Mouse (Mus musculus): Measurements from ENCODE around the gene Gprin2. TPM values are rescaled to one million over a fixed set of nuclear protein-coding genes. Genes with fewer than 3 reads are reported as not detected.

Gprin2 gene
- polyA plus RNA-seq, 1 experiment from 2014 or later, result 6.1 TPM

DNA sequence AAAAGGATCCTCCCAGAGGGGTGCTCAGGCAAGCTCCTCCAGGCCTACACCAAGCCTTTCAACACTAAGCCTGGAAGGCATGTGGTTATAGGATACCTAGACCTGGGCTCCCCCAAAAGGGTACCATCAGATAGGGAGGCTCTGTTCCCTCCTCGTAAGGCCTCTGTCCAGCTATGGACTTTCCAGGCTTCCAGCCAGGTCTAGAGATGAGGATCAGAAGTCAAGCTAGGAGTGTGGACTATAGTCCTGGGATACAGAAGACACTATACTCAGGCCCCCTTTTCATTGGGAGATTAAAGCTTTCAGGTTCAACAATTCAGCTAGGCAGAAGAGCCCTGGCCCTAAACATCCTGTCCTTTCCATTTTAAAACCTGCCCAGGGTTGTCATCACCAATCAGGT, 18.4 kb downstream of the Gprin2 start:
- Histone ChIP-seq H3K9ac (replicated peaks; ENCODE audit: low read depth, low read length) (no peak overlapping the region), H3K27ac (ENCODE audit: low read length) (no peak overlapping the region), H3K4me3 (replicated peaks; ENCODE audit: low read length) (no peak overlapping the region), H3K4me1 (replicated peaks; ENCODE audit: control insufficient read depth, insufficient read depth, low read length) (no peaks in the 10 kb centered on the region), H3K9me3 (ENCODE audit: control insufficient read depth, low read length) (no peaks in the 10 kb centered on the region), H3K4me2 (ENCODE audit: low read length) (no peak overlapping the region), H3K27me3 (replicated peaks; ENCODE audit: control insufficient read depth, insufficient read depth, low read length) (no peaks in the 10 kb centered on the region), H3K36me3 (ENCODE audit: control insufficient read depth, insufficient read depth) (no peaks in the 10 kb centered on the region)
- WGBS, result 91% methylated on average over 1 of the region's 1 CpGs
- no peak for ATAC-seq

DNA sequence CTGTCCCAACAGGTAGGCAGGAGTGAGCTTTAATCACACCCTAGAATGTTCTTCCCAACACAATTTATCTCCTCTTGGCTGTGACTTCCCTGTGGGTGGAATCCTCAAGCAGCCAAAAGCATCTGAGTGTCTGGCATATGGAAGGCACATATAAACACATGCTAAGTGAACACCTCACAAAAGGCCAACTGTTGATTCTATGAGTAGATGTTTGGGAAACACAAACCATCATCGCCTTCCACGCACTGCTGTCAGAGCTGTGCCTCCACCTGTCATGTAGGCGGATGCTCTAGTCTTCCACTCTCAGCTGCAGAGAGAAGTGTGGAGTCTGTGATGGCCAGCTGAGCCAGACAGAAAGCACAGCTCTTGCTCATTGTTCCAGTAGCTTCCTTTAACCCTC, 22.1 kb downstream of the Gprin2 start:
- H3K9ac ChIP-seq (replicated peaks; ENCODE audit: low read depth, low read length), result no peak overlapping the region
- no peaks in the 10 kb centered on the region for H3K36me3 ChIP-seq (ENCODE audit: control insufficient read depth, insufficient read depth)
- no peak overlapping the region for H3K4me3 ChIP-seq (replicated peaks; ENCODE audit: low read length)
- H3K4me2 ChIP-seq (ENCODE audit: low read length), result no peak overlapping the region
- H3K27me3 ChIP-seq (replicated peaks; ENCODE audit: control insufficient read depth, insufficient read depth, low read length), result no peaks in the 10 kb centered on the region
- no peak overlapping the region for H3K27ac ChIP-seq (ENCODE audit: low read length)
- 86% methylated on average over 3 of the region's 3 CpGs for WGBS
- H3K9me3 ChIP-seq (ENCODE audit: control insufficient read depth, low read length), result no peaks in the 10 kb centered on the region
- ATAC-seq, result no peak
- H3K4me1 ChIP-seq (replicated peaks; ENCODE audit: control insufficient read depth, insufficient read depth, low read length), result no peaks in the 10 kb centered on the region

DNA sequence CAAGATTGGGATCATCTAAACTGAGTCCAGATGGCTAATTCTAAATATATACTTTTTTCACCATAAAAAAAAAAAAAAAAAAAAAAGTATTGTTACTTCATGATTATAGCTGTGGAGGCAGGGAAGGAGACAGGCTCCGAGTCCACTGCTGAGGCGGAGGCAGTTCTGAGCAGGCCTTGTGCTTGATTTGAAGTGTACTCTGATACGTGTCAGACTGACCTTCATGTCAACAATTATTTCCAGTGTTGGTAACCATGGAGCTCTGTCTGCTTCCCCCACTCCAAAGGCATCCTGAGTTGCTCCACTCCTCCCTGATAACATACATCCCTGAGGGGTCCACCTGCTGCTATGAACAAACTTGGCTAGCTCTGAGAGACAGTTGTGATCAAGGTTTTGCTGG, 30.3 kb downstream of the Gprin2 start:
- no peak for ATAC-seq
- 89% methylated on average over 3 of the region's 3 CpGs for WGBS
- H3K36me3 ChIP-seq (ENCODE audit: control insufficient read depth, insufficient read depth), result no peaks in the 10 kb centered on the region
- no peaks in the 10 kb centered on the region for H3K27me3 ChIP-seq (replicated peaks; ENCODE audit: control insufficient read depth, insufficient read depth, low read length)
- H3K4me1 ChIP-seq (replicated peaks; ENCODE audit: control insufficient read depth, insufficient read depth, low read length), result no peaks in the 10 kb centered on the region
- H3K4me2 ChIP-seq (ENCODE audit: low read length), result no peak overlapping the region
- H3K27ac ChIP-seq (ENCODE audit: low read length), result no peak overlapping the region
- no peaks in the 10 kb centered on the region for H3K9me3 ChIP-seq (ENCODE audit: control insufficient read depth, low read length)
- H3K9ac ChIP-seq (replicated peaks; ENCODE audit: low read depth, low read length), result no peak overlapping the region
- no peak overlapping the region for H3K4me3 ChIP-seq (replicated peaks; ENCODE audit: low read length)

DNA sequence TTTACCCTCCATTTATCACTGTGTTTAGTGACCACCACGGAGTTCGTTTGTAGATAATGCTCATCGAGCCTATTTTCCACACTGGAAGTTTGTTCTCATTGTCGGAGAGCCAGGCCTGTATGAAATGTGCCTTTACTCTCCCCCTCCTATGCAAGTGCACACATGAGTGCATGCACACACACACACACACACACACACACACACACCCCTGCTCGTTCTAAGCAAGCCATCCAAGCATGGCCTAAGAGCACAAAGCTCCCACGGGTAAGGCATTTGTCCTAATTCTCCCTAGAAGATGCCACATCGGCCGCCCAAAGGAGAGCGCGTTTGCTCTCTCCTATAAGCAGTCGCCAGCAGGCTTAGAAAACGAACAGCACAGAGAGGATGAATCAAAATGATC, 45.7 kb downstream of the Gprin2 start:
- WGBS, result 48% methylated on average over 12 of the region's 12 CpGs
- Histone ChIP-seq H3K4me1 (replicated peaks; ENCODE audit: control insufficient read depth, insufficient read depth, low read length) (peaks cover 4% of the 10 kb centered on the region; the same call in 1 of the 2 replicates), H3K36me3 (ENCODE audit: control insufficient read depth, insufficient read depth) (no peaks in the 10 kb centered on the region), H3K27me3 (replicated peaks; ENCODE audit: control insufficient read depth, insufficient read depth, low read length) (peaks cover 3% of the 10 kb centered on the region; the same call in 1 of the 2 replicates), H3K27ac (ENCODE audit: low read length) (no peak overlapping the region), H3K4me2 (ENCODE audit: low read length) (no peak overlapping the region), H3K9me3 (ENCODE audit: control insufficient read depth, low read length) (no peaks in the 10 kb centered on the region), H3K9ac (replicated peaks; ENCODE audit: low read depth, low read length) (no peak overlapping the region), H3K4me3 (replicated peaks; ENCODE audit: low read length) (no peak overlapping the region)
- no peak for ATAC-seq

DNA sequence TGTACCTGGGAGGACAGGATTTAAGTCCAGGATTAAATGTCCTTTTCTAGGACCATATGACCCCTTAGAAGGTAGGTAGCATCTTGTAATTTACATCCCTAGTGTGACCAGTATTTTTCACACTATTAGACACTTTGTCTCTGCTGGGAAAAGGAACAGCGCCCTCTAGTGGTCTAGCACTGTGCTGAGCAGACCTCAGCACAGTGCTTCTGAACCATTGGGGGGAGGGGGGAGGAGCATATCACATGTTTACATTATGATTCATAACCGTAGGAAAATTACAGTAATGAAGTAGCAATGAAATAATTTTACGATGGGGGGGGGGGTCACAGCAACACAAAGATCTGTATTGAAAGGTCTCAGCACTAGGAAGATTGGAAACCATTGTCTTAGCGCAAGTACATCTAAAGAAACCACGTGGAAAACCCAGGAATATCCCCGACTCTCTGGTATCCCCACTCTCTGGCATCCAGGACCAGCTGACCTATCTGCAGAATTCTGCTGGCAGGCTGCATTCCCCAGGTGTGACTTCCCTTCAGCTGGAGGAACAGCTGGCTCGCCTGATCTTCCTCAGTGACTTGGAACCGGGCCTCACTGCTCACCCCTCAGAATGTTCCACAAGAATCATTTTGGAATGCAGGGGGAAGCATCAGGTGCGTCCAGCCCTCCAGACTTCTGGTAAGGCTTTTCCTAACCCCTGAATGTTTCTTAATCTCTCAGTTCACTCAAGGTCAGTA, 46.7 kb downstream of the Gprin2 start:
- peak; percentile 80 for ATAC-seq
- no peak overlapping the region for H3K27ac ChIP-seq (ENCODE audit: low read length)
- H3K9me3 ChIP-seq (ENCODE audit: control insufficient read depth, low read length), result no peaks in the 10 kb centered on the region
- no peaks in the 10 kb centered on the region for H3K36me3 ChIP-seq (ENCODE audit: control insufficient read depth, insufficient read depth)
- H3K9ac ChIP-seq (replicated peaks; ENCODE audit: low read depth, low read length), result no peak overlapping the region
- H3K27me3 ChIP-seq (replicated peaks; ENCODE audit: control insufficient read depth, insufficient read depth, low read length), result peaks cover 3% of the 10 kb centered on the region; the same call in 1 of the 2 replicates
- no peak overlapping the region for H3K4me3 ChIP-seq (replicated peaks; ENCODE audit: low read length)
- no peak overlapping the region for H3K4me2 ChIP-seq (ENCODE audit: low read length)
- 62% methylated on average over 9 of the region's 9 CpGs for WGBS
- H3K4me1 ChIP-seq (replicated peaks; ENCODE audit: control insufficient read depth, insufficient read depth, low read length), result peaks cover 4% of the 10 kb centered on the region; the same call in 1 of the 2 replicates

DNA sequence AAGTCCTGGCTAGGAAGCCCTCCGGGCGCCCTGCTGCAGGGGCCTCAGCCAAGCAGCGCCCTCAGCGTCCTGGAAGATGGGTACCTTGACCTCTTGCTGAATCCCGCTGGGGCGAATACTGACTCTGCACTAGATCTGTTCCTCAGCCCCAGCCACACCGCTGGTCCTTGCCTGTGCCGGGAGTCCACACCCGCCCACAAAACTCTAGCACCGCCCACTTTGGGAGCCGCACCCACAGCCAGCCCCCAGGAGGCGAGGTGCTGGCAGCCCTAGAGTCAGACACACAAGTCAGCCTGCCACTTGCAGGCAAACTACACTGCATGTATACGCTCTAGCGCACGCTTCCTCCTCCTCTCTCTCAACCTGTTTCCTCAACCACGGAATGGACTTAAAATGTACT, 49.1 kb downstream of the Gprin2 start, which contains the start of gene Npy4r:
Gene Npy4r (minus strand): TSS at position 148 of the 400 bp plus-strand sequence.
- 19% methylated on average over 16 of the region's 16 CpGs for WGBS
- Histone ChIP-seq H3K4me2 (ENCODE audit: low read length) (no peak within 1 kb of the TSS), H3K27ac (ENCODE audit: low read length) (no peak within 1 kb of the TSS), H3K36me3 (ENCODE audit: control insufficient read depth, insufficient read depth) (no peaks in the 10 kb centered on the region), H3K4me3 (replicated peaks; ENCODE audit: low read length) (no peak within 1 kb of the TSS), H3K27me3 (replicated peaks; ENCODE audit: control insufficient read depth, insufficient read depth, low read length) (peaks cover 8% of the 10 kb centered on the region; the same call in 1 of the 2 replicates), H3K9me3 (ENCODE audit: control insufficient read depth, low read length) (no peaks in the 10 kb centered on the region), H3K4me1 (replicated peaks; ENCODE audit: control insufficient read depth, insufficient read depth, low read length) (peaks cover 4% of the 10 kb centered on the region; the same call in 1 of the 2 replicates), H3K9ac (replicated peaks; ENCODE audit: low read depth, low read length) (no peak within 1 kb of the TSS)
- ATAC-seq, result peak; percentile 64; the same call in 1 of the 2 replicates

DNA sequence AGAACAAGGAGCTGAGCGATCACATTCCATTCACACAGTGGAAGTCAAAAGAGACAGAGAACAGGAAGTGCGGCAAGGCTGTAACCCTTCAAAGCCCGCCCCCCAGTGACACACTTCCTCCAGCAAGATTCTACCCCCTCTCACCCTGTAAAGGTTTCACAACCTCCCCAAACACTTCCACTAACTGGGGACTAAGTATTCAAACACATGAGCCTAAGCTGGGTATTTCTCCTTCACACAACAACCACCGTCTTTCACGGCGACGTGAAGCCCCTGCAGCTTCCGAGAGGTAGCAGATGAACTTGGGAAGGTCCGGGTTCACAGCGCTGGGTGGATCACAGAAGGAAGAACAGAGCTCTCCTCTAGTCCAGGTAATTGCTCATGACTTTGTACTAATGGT, 58.5 kb downstream of the Gprin2 start:
- peaks cover 26% of the 10 kb centered on the region for H3K27me3 ChIP-seq (replicated peaks; ENCODE audit: control insufficient read depth, insufficient read depth, low read length)
- H3K4me2 ChIP-seq (ENCODE audit: low read length), result no peak overlapping the region
- no peak for ATAC-seq
- H3K9ac ChIP-seq (replicated peaks; ENCODE audit: low read depth, low read length), result no peak overlapping the region
- no peaks in the 10 kb centered on the region for H3K9me3 ChIP-seq (ENCODE audit: control insufficient read depth, low read length)
- no peaks in the 10 kb centered on the region for H3K36me3 ChIP-seq (ENCODE audit: control insufficient read depth, insufficient read depth)
- WGBS, result 95% methylated on average over 10 of the region's 10 CpGs
- no peaks in the 10 kb centered on the region for H3K4me1 ChIP-seq (replicated peaks; ENCODE audit: control insufficient read depth, insufficient read depth, low read length)
- no peak overlapping the region for H3K27ac ChIP-seq (ENCODE audit: low read length)
- no peak overlapping the region for H3K4me3 ChIP-seq (replicated peaks; ENCODE audit: low read length)

DNA sequence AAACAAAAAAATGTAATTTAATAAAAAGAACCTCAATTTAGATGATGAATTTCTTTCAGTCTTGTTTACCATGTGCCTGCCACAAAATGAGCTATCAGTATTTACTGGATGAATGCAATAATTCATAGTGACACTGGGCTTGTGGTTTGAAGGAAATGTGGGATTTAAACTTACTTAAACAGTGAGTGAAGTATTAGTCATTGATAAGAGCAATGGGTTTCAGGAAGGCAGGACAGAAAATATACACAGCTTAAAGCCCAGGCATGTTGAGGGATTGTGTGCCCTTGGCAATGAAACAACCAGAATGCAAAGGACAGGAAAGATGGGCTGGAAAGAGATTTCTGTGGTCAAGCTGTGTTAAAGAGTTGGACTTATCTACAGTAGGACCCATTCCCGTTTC, 59.1 kb downstream of the Gprin2 start:
- Histone ChIP-seq H3K27ac (ENCODE audit: low read length) (no peak overlapping the region), H3K4me2 (ENCODE audit: low read length) (no peak overlapping the region), H3K9me3 (ENCODE audit: control insufficient read depth, low read length) (no peaks in the 10 kb centered on the region), H3K4me3 (replicated peaks; ENCODE audit: low read length) (no peak overlapping the region), H3K4me1 (replicated peaks; ENCODE audit: control insufficient read depth, insufficient read depth, low read length) (no peaks in the 10 kb centered on the region), H3K27me3 (replicated peaks; ENCODE audit: control insufficient read depth, insufficient read depth, low read length) (peaks cover 27% of the 10 kb centered on the region), H3K36me3 (ENCODE audit: control insufficient read depth, insufficient read depth) (no peaks in the 10 kb centered on the region), H3K9ac (replicated peaks; ENCODE audit: low read depth, low read length) (no peak overlapping the region)
- ATAC-seq, result no peak
- WGBS, result 75% methylated on average over 1 of the region's 1 CpGs

DNA sequence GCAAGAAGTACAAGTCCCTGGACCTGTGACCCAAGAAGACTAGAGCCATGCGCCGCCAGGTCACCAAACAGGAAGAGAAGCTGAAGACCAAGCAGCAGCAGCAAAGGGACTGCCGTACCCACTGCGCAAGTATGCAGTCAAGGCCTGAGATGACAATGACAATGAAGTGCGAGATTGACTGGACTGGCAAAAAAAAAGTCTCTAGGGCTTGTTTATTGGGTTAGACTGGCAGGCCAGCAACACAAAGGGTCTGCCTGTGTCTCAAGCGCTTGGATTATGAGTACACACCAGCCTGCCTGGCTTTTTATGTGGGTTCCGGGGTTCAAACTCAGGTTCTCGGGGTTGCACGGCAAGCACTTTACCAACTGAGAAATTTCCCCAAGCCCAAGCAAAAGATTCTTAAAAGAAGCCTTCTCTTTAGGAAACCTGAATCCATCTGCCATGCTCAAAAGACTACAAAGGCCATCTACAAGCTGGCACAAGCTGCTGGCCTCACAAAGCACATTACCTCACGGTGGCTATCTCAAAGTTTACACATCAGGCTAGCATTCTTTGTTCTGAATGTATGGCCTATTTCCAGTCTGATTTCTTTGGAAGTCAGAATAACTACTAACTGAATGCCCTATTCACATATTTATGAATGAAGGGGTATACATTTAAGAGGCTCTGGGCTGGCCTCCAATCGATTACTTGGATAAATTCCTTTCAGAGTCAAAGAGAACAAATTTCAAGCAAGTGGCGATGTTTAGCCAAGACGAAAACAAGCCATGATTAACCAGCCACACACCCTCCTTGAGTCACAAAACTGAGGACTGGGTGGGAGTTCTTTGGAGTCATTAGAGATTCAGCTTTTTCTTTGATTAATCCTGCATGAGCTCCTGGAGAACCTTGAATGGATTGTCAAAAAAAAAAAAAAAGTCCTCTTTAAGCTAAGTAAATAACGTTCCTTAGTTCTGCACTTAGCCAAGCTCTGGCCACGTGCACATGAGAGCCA, 61.5 kb downstream of the Gprin2 start:
- Histone ChIP-seq H3K36me3 (ENCODE audit: control insufficient read depth, insufficient read depth) (no peaks in the 10 kb centered on the region), H3K4me1 (replicated peaks; ENCODE audit: control insufficient read depth, insufficient read depth, low read length) (no peaks in the 10 kb centered on the region), H3K9ac (replicated peaks; ENCODE audit: low read depth, low read length) (no peak overlapping the region), H3K9me3 (ENCODE audit: control insufficient read depth, low read length) (no peaks in the 10 kb centered on the region), H3K4me2 (ENCODE audit: low read length) (no peak overlapping the region), H3K27ac (ENCODE audit: low read length) (no peak overlapping the region), H3K27me3 (replicated peaks; ENCODE audit: control insufficient read depth, insufficient read depth, low read length) (peaks cover 19% of the 10 kb centered on the region), H3K4me3 (replicated peaks; ENCODE audit: low read length) (no peak overlapping the region)
- ATAC-seq, result peak; percentile 87
- 35% methylated on average over 15 of the region's 15 CpGs for WGBS
